Mouse (Mus musculus) heart, postnatal 0 days (tissue): ENCODE measurements around the gene Ankfn1.

Source experiments
- CTCF ChIP-seq: IDR thresholded peaks from 2 replicates; pipeline ENCODE4 v1.5.1; 2016; ENCODE audit warnings: antibody characterized with exemption, control low read depth, low read depth
- EP300 ChIP-seq: IDR thresholded peaks from 2 replicates; pipeline ENCODE4 v1.6.1; 2016; ENCODE audit warnings: antibody characterized with exemption, low read depth

DNA sequence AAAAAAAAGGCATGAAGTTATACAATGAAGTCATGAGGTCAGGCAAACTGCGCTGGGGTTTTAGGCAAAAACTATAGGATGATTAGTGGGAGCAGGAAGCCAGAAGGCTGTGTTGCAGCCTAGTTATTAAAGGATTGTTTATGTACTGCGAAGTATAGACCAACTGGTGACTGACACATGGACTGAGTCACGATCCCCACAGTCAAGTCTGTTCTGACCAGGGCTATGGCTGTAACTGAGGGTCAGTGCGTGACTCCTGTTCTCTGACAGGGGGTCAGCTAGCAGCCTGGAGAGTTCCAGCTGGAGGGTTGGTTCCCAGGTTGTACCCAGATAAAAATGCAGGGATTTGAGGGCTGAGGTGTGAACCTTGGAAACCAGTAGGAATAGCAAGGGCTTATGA is 301.4 kb downstream of the Ankfn1 start:
- TF ChIP-seq CTCF, result no peak
- no peak for TF ChIP-seq EP300
